Mouse (Mus musculus) retina, postnatal 7 days (tissue): ENCODE data around the gene Phc2.

Experiments
- DNase-seq: peaks from one replicate; pipeline ENCODE4 v3.0.0-alpha.2; 2012; ENCODE audit warnings: low read depth, low spot score

The Phc2 gene

DNA sequence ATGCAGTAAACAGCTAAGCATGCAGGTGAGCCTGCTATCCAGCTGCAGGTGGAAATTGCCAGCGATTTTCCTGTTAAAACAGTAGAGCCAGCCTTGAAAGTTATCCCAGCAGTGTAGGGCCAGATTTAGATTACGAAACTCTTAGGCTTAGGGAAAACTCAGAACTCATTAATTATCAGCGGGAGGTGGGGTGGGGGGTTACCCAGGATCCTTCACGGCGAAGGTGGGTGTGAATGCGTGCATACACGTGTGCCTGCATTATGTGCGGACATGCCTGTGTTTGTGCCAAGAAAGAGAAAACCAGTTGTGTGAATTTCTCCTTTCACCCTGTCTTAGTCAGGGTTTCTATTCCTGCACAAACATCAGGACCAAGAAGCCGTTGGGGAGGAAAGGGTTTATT, 62.2 kb downstream of the Phc2 start:
- no peak for DNase-seq

DNA sequence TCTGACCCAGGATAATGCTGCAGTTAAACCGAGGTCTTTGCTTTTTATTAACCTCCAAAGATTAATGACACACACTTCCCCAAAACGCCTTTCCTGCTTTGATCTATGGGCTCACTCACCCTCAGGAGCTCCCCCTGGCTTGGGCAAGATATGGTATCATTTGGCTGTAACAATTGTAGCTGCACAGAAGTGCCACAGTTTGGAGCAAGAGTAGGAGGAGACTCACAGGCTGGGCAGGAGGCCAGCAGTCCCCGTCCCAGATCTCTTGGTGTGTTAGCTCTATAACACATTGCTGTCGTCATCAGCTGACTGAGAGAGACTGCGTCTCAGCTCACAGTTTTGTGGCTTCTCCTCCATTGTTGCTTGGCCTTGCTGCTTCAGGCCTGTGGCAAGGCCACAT, 65.6 kb downstream of the Phc2 start:
- DNase-seq, result no peak

DNA sequence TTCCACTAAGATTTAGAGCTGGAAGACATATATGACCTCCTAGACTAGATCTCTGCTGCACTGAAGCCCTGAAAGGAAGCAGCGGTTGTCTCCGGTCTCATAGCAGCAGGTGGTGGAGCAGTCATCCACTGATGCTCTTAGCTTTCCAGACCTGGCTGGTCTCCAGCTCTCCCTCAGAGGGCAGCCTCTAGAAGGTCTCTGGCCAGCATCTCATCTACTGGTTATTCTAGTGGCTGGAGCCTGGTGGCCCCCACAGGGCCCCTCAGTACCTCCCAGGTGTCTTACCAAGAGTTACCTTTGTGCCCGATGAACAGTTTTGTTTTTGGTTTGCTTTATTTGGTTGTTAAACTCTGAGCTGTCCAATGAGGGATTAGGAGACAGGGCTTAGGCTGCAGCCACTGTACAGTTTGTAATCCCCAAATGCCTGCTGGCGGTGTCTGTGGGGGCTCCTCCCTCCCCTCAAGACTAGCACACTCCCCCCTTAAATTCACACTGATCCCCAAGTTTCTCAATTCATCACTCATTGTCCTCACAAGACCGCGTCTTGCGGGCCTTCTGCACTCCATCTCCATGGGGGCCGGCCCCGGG, 66.7 kb downstream of the Phc2 start:
- no peak for DNase-seq

GRCm38 (mm10) chr4:128721761-128722160, 67.3 kb downstream of the Phc2 start:
- no peak for DNase-seq

DNA sequence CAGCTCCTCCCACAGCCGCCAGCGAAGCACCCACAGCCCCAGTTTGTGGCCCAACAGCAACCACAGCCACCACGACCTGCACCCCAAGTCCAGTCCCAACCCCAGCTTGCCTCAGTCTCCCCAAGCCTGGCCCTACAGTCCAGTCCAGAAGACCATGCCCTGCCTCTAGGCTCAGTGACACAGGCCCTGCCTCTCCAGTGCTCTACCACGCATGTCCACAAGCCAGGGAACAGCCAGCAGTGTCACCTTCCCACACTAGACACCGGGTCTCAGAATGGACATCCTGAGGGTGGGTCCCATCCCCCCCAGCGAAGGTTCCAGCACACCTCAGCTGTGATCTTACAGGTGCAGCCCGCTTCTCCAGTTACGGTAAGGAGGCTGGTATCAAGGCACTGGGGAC, 68.4 kb downstream of the Phc2 start:
- no peak for DNase-seq

DNA sequence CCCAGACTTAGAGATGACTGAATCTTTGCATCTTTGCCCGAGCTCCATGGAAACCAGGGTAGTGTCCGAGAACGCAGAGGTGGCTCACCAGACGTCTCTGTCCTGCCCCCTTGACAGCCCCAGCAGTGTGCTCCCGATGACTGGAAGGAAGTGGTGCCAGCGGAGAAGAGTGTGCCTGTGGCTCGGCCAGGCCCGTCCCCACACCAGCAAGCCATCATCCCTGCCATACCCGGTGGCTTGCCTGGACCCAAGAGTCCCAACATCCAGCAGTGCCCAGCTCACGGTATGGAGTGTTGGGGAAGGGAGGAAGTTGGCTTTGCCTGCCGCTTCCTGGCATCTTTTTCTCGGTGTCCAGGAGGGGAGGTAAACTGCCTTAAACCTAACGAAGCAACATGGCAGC, 68.9 kb downstream of the Phc2 start:
- DNase-seq, result no peak

DNA sequence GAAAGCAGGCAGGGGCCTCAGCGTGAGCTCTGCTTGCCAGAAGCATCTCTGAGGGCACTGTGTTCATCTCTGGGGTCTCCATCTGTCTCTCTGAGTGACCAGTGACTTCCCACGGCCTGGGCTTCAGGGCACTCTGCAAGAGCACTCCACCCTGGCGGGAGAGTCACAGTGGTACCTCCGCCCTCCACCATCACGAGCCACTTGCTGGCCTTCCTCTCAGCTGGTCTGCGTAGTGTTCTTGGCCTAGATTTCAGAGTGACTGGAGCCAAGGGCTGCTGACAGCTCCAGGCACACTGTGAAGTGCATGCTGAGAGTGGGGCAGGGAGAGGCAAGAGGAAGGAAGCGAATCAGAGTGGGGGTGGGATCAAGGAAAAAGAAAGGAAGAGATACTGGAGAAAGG, 69.6 kb downstream of the Phc2 start:
- no peak for DNase-seq

DNA sequence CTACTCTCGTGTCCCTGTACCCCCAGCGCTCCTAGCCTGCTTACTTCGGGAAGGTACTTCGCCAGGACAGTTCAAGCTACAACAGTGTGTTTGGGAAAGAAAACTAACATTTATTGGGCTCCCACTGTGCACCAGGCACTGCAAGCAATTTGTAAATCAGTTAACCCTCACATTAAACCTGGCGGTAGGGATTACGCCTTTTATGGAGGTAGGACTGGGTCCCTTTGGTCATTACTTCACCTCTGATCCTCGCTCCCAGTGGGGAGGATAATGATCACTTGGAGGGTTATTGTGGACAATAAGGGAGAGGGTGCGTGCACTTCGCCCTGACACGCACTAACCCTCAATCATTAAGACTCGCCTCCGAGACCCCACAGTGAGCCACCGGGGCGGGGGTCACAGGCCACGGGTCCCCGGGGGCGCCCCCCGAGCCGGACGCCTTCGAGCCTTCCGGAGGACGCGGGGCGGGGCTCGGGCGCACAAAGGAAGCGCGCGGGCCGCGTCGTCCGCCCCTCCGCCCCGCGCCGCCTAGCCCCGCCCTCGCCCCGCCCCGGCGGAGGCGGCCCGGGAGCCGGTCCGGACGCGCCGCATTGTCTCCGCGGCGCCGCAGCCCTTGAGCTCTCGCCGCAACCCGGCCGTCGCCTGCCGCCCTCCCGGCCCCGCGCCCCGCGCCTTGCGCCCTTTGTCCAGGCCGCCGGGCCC, 72.7 kb downstream of the Phc2 start:
- no peak for DNase-seq

- DNase-seq, result no peak
These were observed 73.4 kb downstream of the Phc2 start for GRCm38 (mm10) chr4:128727721-128728430.

DNA sequence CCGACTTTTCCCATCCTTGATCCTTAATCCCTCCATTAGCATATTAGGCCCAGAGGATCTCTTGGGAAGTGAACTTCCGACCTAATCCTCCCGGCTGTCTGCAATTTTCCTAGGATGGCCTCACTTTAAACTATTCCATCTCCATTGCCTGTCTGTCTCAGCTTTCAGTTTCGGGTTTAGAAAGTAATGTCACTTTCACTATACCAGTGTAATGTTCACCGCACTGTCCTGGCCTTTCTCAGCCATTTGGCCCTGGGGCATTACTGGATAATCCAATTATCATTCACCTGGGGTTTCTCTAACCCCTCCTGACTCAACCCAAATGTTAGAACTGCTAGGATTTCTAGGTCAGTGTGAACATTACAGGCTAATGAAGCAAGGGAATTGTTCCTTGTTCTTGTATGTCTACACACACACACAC, 73.9 kb downstream of the Phc2 start:
- no peak for DNase-seq

DNA sequence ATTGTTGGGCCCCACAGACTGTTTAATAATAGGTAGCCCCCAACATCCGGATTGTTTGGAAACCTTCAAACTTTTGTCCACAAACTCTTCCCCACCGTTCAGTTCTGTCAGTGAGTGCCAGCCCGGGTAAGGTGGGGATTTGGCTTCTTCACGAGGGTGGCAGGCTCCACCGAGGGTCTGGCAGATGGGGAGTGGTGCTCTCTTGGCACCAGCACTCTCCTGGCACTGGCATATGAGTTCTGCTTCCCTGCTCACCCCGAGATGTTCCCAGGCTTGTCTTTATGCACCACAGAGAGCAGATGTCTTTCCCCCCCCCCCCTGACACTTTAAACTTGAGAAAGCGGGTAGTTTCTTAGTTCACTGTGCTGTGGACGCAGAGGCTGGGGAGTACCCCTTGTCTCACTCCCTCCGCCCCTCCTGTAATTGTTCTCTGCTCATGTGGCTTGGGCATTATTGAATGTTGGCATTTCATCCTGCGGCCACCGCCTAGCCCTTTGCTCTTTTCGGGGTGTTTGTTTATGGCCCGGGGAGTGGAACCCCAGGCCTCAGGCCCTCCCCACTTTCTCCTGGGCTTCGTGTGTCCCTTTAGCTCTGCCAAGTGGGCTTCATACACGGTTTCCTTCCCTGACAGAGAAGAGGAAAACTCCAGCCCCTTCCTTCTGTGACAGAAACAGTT, 74.7 kb downstream of the Phc2 start:
- no peak for DNase-seq

GRCm38 (mm10) chr4:128729709-128730037, 75.2 kb downstream of the Phc2 start:
- DNase-seq, result no peak

GRCm38 (mm10) chr4:128730271-128730670, 75.8 kb downstream of the Phc2 start:
- DNase-seq, result no peak

DNA sequence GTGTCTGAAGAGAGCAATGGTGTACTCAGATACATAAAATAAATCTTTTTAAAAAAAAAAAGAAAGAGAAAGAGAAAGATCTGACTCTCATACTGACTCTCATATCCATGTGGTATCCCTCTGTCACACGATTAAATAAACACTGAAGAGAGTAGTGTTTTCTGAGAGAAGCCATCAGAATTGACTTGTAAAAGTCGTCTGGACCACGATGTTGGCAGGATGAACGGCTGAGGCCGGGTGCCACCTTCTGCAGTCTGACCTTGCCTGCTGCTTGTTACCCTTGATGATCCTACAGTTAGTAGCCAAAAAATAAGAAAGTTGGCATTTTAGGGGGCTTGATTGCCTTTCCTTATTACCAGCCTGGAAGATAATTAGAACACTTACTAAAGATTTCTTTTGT, 78.3 kb downstream of the Phc2 start:
- DNase-seq, result no peak

DNA sequence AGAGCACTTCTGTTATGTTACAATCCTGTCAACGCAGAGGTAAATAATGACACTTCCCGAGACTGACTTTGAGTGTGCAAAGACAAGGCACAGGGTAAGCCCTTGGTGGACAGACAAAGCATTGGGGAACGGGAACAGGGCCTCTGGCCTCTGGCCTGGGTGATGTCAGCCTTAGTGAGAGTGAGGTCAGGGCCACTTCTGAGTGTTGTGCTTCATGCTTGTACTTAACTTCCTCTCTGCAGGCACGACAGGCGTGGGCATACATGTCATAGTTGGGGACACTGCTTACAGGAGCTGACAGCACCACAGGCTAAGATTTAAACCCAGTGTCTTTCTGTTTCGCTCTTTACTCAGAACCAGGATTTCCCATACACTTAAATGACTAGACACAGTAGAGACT, 79.0 kb downstream of the Phc2 start:
- no peak for DNase-seq

- no peak for DNase-seq
These were observed 79.7 kb downstream of the Phc2 start for GRCm38 (mm10) chr4:128734217-128734616.

GRCm38 (mm10) chr4:128734721-128735671, 80.5 kb downstream of the Phc2 start:
- no peak for DNase-seq

DNA sequence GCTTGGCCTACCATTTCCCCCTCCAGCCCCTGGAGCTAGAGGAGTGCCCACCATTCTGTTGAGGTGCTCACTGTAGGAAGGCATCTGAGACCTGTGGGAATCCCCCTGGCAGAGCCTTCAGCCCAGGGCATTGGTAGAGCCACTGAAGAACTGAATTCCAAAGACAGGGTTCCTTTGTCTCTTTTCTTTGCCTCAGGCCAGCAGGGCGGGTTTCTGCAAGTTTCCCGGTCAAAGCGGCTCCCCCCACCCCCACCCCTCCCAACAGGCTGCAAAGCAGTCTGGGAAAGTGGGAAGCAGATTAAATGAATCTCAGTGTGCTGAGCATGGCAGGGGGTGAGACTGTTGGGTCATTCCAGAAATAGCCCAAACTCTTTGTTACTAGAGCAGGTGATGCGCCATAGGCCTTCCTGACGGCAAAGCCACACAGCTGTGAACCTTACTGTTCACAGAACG, 82.7 kb downstream of the Phc2 start:
- DNase-seq, result no peak

DNA sequence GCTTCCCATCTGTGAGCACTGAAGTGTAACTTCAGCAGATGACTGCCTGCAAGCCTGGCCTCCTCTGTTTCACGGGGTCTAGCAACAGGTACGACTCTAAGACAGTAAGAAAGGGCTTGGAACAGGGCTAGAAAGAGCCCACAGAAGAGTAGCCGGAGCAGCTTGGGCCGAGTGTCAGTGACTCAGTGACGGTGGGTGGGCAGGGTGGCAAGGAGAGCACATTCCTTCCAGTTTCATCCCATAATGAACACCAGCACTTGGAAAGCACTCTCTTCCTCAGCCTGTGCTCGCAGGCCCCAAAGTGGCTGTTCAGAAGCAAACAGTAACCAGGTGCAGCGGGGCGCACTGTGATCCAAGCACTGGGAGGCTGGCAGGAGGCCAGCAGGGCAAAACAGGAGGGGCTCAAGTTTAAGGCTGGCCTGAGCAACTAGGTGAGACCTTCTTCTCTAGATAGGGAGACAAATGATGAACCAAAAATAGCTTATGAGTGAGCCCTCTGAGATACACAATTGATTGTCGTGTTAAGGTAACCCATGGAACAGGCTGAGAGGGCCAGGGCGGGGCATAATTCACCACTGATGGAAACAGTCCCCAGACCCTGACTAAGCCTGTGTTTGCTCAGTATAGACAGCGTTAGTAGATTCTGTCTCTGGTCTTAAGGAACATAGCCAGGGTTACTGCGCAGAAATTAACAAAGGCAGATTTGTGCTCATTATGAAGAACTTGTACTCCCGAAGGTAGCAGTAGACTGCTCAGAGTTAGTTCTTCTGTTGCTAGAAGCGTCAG, 83.5 kb downstream of the Phc2 start:
- no peak for DNase-seq

- no peak for DNase-seq
These were observed 86.4 kb downstream of the Phc2 start for GRCm38 (mm10) chr4:128740878-128741277.

- no peak for DNase-seq
These were observed 87.4 kb downstream of the Phc2 start for GRCm38 (mm10) chr4:128741906-128742305.
